Mouse (Mus musculus) embryonic facial prominence, embryonic 13.5 days (tissue): ENCODE data around the gene Cela1. TPM values are rescaled to one million over a fixed set of nuclear protein-coding genes. Genes with fewer than 3 reads are reported as not detected.

Experiments
- ATAC-seq: fragments of 200-750 bp; cut with Nextera tagmentation; 2 replicates; pipeline ENCODE4 v1.8.0; 2017; ENCODE audit warnings: low read depth; ENCODE audit not compliant: insufficient number of reproducible peaks, insufficient read depth, low FRiP score, low TSS enrichment
- H3K27ac ChIP-seq: fragments of 300-500 bp; sonication (generic); 2 replicates; pipeline ENCODE4 v1.5.1; 2015; ENCODE audit warnings: moderate library complexity, mild to moderate bottlenecking, inconsistent platforms
- H3K27me3 ChIP-seq: fragments of 300-500 bp; sonication (generic); 2 replicates; pipeline ENCODE4 v1.6.1; 2015; ENCODE audit warnings: mild to moderate bottlenecking, inconsistent platforms
- H3K36me3 ChIP-seq: fragments of 300-500 bp; sonication (generic); 2 replicates; pipeline ENCODE4 v1.6.1; 2015; ENCODE audit warnings: mild to moderate bottlenecking, inconsistent platforms
- H3K4me1 ChIP-seq: fragments of 300-500 bp; sonication (generic); 2 replicates; pipeline ENCODE4 v1.6.1; 2015; ENCODE audit warnings: inconsistent platforms
- H3K4me2 ChIP-seq: fragments of 300-500 bp; sonication (generic); 2 replicates; pipeline ENCODE4 v1.6.1; 2015; ENCODE audit warnings: moderate library complexity, mild to moderate bottlenecking, inconsistent platforms
- H3K4me3 ChIP-seq: fragments of 300-500 bp; sonication (generic); 2 replicates; pipeline ENCODE4 v1.5.1; 2015; ENCODE audit warnings: mild to moderate bottlenecking, inconsistent platforms
- H3K9ac ChIP-seq: fragments of 300-500 bp; sonication (generic); 2 replicates; pipeline ENCODE4 v1.6.1; 2015; ENCODE audit warnings: mild to moderate bottlenecking, inconsistent platforms
- H3K9me3 ChIP-seq: fragments of 300-500 bp; sonication (generic); 2 replicates; pipeline ENCODE4 v1.6.1; 2016; ENCODE audit warnings: inconsistent platforms
- WGBS: fragments of 180-500 bp; shearing (Covaris S2); methylation state at CpG from one replicate; pipeline ENCODE4 v1.1.7; 2015; ENCODE audit warnings: mixed read lengths; 5-methylcytosine and 5-hydroxymethylcytosine counted together
- polyA plus RNA-seq: library from polyadenylated mRNA; unstranded; fragments of >200 nt; fragmentation: Nextera tagmentation; extraction: Ambion mirVana; gene quantifications from 2 replicates; pipeline ENCODE4 v1.2.1, GENCODE M21; 2015

Cela1 gene
- polyA plus RNA-seq, 1 experiment from 2014 or later, result 1.5 TPM

GRCm38 (mm10) chr15:100703913-100704312 is 16.2 kb upstream of the Cela1 start:
- Histone ChIP-seq H3K9me3 (no peaks in the 10 kb centered on the region), H3K27ac (no peak overlapping the region), H3K4me1 (peaks cover 10% of the 10 kb centered on the region), H3K4me3 (peak overlapping the region; percentile 18), H3K27me3 (peaks cover 22% of the 10 kb centered on the region), H3K9ac (peak overlapping the region; percentile 51), H3K36me3 (no peaks in the 10 kb centered on the region), H3K4me2 (peak overlapping the region; percentile 53)
- no peak for ATAC-seq
- 4% methylated on average over 17 of the region's 17 CpGs for WGBS

GRCm38 (mm10) chr15:100701856-100702255 is 14.1 kb upstream of the Cela1 start:
- H3K4me1 ChIP-seq, result peaks cover 10% of the 10 kb centered on the region
- no peak overlapping the region for H3K4me2 ChIP-seq
- H3K27me3 ChIP-seq, result peaks cover 22% of the 10 kb centered on the region
- no peaks in the 10 kb centered on the region for H3K9me3 ChIP-seq
- no peak overlapping the region for H3K27ac ChIP-seq
- H3K4me3 ChIP-seq, result no peak overlapping the region
- no peak overlapping the region for H3K9ac ChIP-seq
- no peaks in the 10 kb centered on the region for H3K36me3 ChIP-seq
- no peak for ATAC-seq
- WGBS, result 77% methylated on average over 6 of the region's 6 CpGs

GRCm38 (mm10) chr15:100701108-100701507 is 13.4 kb upstream of the Cela1 start:
- H3K4me2 ChIP-seq, result no peak overlapping the region
- no peak overlapping the region for H3K4me3 ChIP-seq
- peaks cover 10% of the 10 kb centered on the region for H3K4me1 ChIP-seq
- peaks cover 22% of the 10 kb centered on the region for H3K27me3 ChIP-seq
- H3K9ac ChIP-seq, result no peak overlapping the region
- no peak overlapping the region for H3K27ac ChIP-seq
- H3K36me3 ChIP-seq, result no peaks in the 10 kb centered on the region
- ATAC-seq, result no peak
- no peaks in the 10 kb centered on the region for H3K9me3 ChIP-seq
- 63% methylated on average over 10 of the region's 10 CpGs for WGBS

- Histone ChIP-seq H3K4me1 (peaks cover 10% of the 10 kb centered on the region), H3K4me2 (no peak overlapping the region), H3K27me3 (peaks cover 22% of the 10 kb centered on the region), H3K27ac (no peak overlapping the region), H3K9ac (no peak overlapping the region), H3K36me3 (no peaks in the 10 kb centered on the region), H3K4me3 (no peak overlapping the region), H3K9me3 (no peaks in the 10 kb centered on the region)
- ATAC-seq, result no peak
- WGBS, result 80% methylated on average over 5 of the region's 5 CpGs
These were observed 12.7 kb upstream of the Cela1 start for GRCm38 (mm10) chr15:100700424-100700823.

- H3K9ac ChIP-seq, result no peak overlapping the region
- 61% methylated on average over 6 of the region's 6 CpGs for WGBS
- H3K4me1 ChIP-seq, result peaks cover 10% of the 10 kb centered on the region
- peaks cover 19% of the 10 kb centered on the region for H3K27me3 ChIP-seq
- ATAC-seq, result no peak
- no peak overlapping the region for H3K4me3 ChIP-seq
- no peaks in the 10 kb centered on the region for H3K9me3 ChIP-seq
- H3K36me3 ChIP-seq, result no peaks in the 10 kb centered on the region
- no peak overlapping the region for H3K27ac ChIP-seq
- no peak overlapping the region for H3K4me2 ChIP-seq
These were observed 11.7 kb upstream of the Cela1 start for GRCm38 (mm10) chr15:100699386-100699785.

GRCm38 (mm10) chr15:100698078-100698477 is 10.4 kb upstream of the Cela1 start:
- H3K27me3 ChIP-seq, result peaks cover 6% of the 10 kb centered on the region
- H3K9ac ChIP-seq, result no peak overlapping the region
- no peaks in the 10 kb centered on the region for H3K36me3 ChIP-seq
- no peak for ATAC-seq
- no peaks in the 10 kb centered on the region for H3K9me3 ChIP-seq
- no peaks in the 10 kb centered on the region for H3K4me1 ChIP-seq
- no peak overlapping the region for H3K4me2 ChIP-seq
- WGBS, result 78% methylated on average over 10 of the region's 10 CpGs
- H3K4me3 ChIP-seq, result no peak overlapping the region
- H3K27ac ChIP-seq, result no peak overlapping the region

- no peak for ATAC-seq
These were observed 6.7 kb upstream of the Cela1 start for GRCm38 (mm10) chr15:100694406-100694805.

GRCm38 (mm10) chr15:100691990-100692389 is 4.3 kb upstream of the Cela1 start:
- no peak overlapping the region for H3K4me2 ChIP-seq
- H3K4me1 ChIP-seq, result 0 out of 2 replicates have a peak, but pooled peaks cover 1% of the 10 kb centered on the region
- 61% methylated on average over 3 of the region's 3 CpGs for WGBS
- no peak overlapping the region for H3K4me3 ChIP-seq
- no peak overlapping the region for H3K27ac ChIP-seq
- peaks cover 9% of the 10 kb centered on the region for H3K9me3 ChIP-seq
- H3K27me3 ChIP-seq, result no peaks in the 10 kb centered on the region
- H3K9ac ChIP-seq, result no peak overlapping the region
- H3K36me3 ChIP-seq, result no peaks in the 10 kb centered on the region
- ATAC-seq, result no peak

More at GRCm38 (mm10) chr15:100694406-100694805, 6.7 kb upstream of the Cela1 start:
- Histone ChIP-seq H3K4me1 (no peaks in the 10 kb centered on the region), H3K9me3 (peaks cover 9% of the 10 kb centered on the region), H3K4me2 (no peak overlapping the region), H3K4me3 (no peak overlapping the region), H3K27ac (no peak overlapping the region), H3K36me3 (no peaks in the 10 kb centered on the region), H3K27me3 (no peaks in the 10 kb centered on the region), H3K9ac (no peak overlapping the region)
- 89% methylated on average over 9 of the region's 9 CpGs for WGBS

GRCm38 (mm10) chr15:100686989-100687388 is 732 bp downstream of the Cela1 start:
- H3K9ac ChIP-seq, result peak overlapping the region; percentile 32; the same call in 1 of the 2 replicates
- H3K36me3 ChIP-seq, result no peaks in the 10 kb centered on the region
- no peak overlapping the region for H3K4me2 ChIP-seq
- H3K9me3 ChIP-seq, result peaks cover 9% of the 10 kb centered on the region
- peaks cover 6% of the 10 kb centered on the region; the same call in 1 of the 2 replicates for H3K4me1 ChIP-seq
- no peak for ATAC-seq
- H3K27me3 ChIP-seq, result peaks cover 10% of the 10 kb centered on the region; the same call in 1 of the 2 replicates
- 47% methylated on average over 12 of the region's 12 CpGs for WGBS
- no peak overlapping the region for H3K4me3 ChIP-seq
- no peak overlapping the region for H3K27ac ChIP-seq

- 81% methylated on average over 6 of the region's 6 CpGs for WGBS
- H3K9ac ChIP-seq, result no peak overlapping the region
- no peak for ATAC-seq
These were observed 1.3 kb downstream of the Cela1 start for GRCm38 (mm10) chr15:100686434-100686833.

GRCm38 (mm10) chr15:100685849-100686248 is 1.9 kb downstream of the Cela1 start:
- no peak for ATAC-seq
- H3K9me3 ChIP-seq, result peaks cover 9% of the 10 kb centered on the region
- H3K4me2 ChIP-seq, result no peak overlapping the region
- H3K27me3 ChIP-seq, result peaks cover 10% of the 10 kb centered on the region; the same call in 1 of the 2 replicates
- H3K4me1 ChIP-seq, result peaks cover 6% of the 10 kb centered on the region; the same call in 1 of the 2 replicates
- 83% methylated on average over 8 of the region's 8 CpGs for WGBS
- H3K9ac ChIP-seq, result no peak overlapping the region
- no peaks in the 10 kb centered on the region for H3K36me3 ChIP-seq
- no peak overlapping the region for H3K27ac ChIP-seq
- no peak overlapping the region for H3K4me3 ChIP-seq

More at GRCm38 (mm10) chr15:100686434-100686833, 1.3 kb downstream of the Cela1 start:
- H3K4me2 ChIP-seq, result no peak overlapping the region
- H3K4me3 ChIP-seq, result no peak overlapping the region
- peaks cover 10% of the 10 kb centered on the region; the same call in 1 of the 2 replicates for H3K27me3 ChIP-seq
- peaks cover 9% of the 10 kb centered on the region for H3K9me3 ChIP-seq
- H3K27ac ChIP-seq, result no peak overlapping the region
- no peaks in the 10 kb centered on the region for H3K36me3 ChIP-seq
- H3K4me1 ChIP-seq, result peaks cover 6% of the 10 kb centered on the region; the same call in 1 of the 2 replicates

- ATAC-seq, result no peak
- 24% methylated on average over 13 of the region's 13 CpGs for WGBS
- Histone ChIP-seq H3K27ac (no peak overlapping the region), H3K36me3 (no peaks in the 10 kb centered on the region), H3K4me2 (no peak overlapping the region; the same call in 1 of the 2 replicates), H3K4me1 (peaks cover 6% of the 10 kb centered on the region; the same call in 1 of the 2 replicates), H3K4me3 (no peak overlapping the region), H3K9ac (no peak overlapping the region), H3K9me3 (peaks cover 6% of the 10 kb centered on the region), H3K27me3 (peaks cover 10% of the 10 kb centered on the region; the same call in 1 of the 2 replicates)
These were observed 2.5 kb downstream of the Cela1 start for GRCm38 (mm10) chr15:100685255-100685654.
